Mouse (Mus musculus): ENCODE measurements around the gene Pms2.

- TF ChIP-seq POLR2A (IDR thresholded peaks at IDR 0.05; ENCODE audit: borderline replicate concordance, control insufficient read depth, low read depth, low read length) (no peak), CTCF (IDR thresholded peaks at IDR 0.05; ENCODE audit: control insufficient read depth, insufficient read depth, low read length) (no peak)
Observed at GRCm38 (mm10) chr5:143948361-143948760, 38.6 kb downstream of the Pms2 start.

Measured in bone marrow, adult 2 months (tissue).